Mouse (Mus musculus) heart, embryonic 12.5 days (tissue): ENCODE measurements around the gene Zfp148. TPM values are rescaled to one million over a fixed set of nuclear protein-coding genes. Genes with fewer than 3 reads are reported as not detected.
"Not testable (repeated sequence)": the region's sequence is repeated elsewhere in the genome, so short reads cannot be mapped to it uniquely, and the experiment has no call there.

Source experiments
- ATAC-seq: fragments of 200-750 bp; cut with Nextera tagmentation; 2 replicates; pipeline ENCODE4 v1.8.0; 2017; ENCODE audit warnings: moderate TSS enrichment, moderate library complexity; ENCODE audit not compliant: insufficient number of reproducible peaks, low FRiP score
- H3K27ac ChIP-seq: fragments of 300-500 bp; sonication (generic); 2 replicates; pipeline ENCODE4 v1.5.1; 2016; ENCODE audit warnings: mild to moderate bottlenecking, moderate library complexity; ENCODE audit not compliant: poor library complexity, severe bottlenecking
- H3K27me3 ChIP-seq: fragments of 300-500 bp; sonication (generic); replicated peaks from 2 replicates; pipeline ENCODE4 v1.6.1; 2016; ENCODE audit warnings: mild to moderate bottlenecking, moderate library complexity
- H3K36me3 ChIP-seq: fragments of 300-500 bp; sonication (generic); 2 replicates; pipeline ENCODE4 v1.6.1; 2016; ENCODE audit warnings: mild to moderate bottlenecking, moderate library complexity
- H3K4me1 ChIP-seq: fragments of 300-500 bp; sonication (generic); replicated peaks from 2 replicates; pipeline ENCODE4 v1.6.1; 2016; ENCODE audit warnings: mild to moderate bottlenecking
- H3K4me2 ChIP-seq: fragments of 300-500 bp; sonication (generic); 2 replicates; pipeline ENCODE4 v1.6.1; 2016; ENCODE audit warnings: mild to moderate bottlenecking, moderate library complexity
- H3K4me3 ChIP-seq: fragments of 300-500 bp; sonication (generic); 2 replicates; pipeline ENCODE4 v1.5.1; 2016; ENCODE audit warnings: mild to moderate bottlenecking
- H3K9ac ChIP-seq: fragments of 300-500 bp; sonication (generic); 2 replicates; pipeline ENCODE4 v1.6.1; 2016; ENCODE audit warnings: mild to moderate bottlenecking, moderate library complexity
- H3K9me3 ChIP-seq: fragments of 300-500 bp; sonication (generic); replicated peaks from 2 replicates; pipeline ENCODE4 v1.6.1; 2016; ENCODE audit warnings: mild to moderate bottlenecking, moderate library complexity
- WGBS: fragments of 180-500 bp; shearing (Covaris S2); methylation state at CpG from one replicate; pipeline ENCODE4 v1.1.7; 2016; 5-methylcytosine and 5-hydroxymethylcytosine counted together
- polyA plus RNA-seq: library from polyadenylated mRNA; unstranded; fragments of >200 nt; fragmentation: Nextera tagmentation; extraction: Ambion mirVana; gene quantifications from 2 replicates; pipeline ENCODE4 v1.2.1, GENCODE M21; 2016

Gene Zfp148
- polyA plus RNA-seq, 1 experiment from 2014 or later, result 46.5 TPM

DNA sequence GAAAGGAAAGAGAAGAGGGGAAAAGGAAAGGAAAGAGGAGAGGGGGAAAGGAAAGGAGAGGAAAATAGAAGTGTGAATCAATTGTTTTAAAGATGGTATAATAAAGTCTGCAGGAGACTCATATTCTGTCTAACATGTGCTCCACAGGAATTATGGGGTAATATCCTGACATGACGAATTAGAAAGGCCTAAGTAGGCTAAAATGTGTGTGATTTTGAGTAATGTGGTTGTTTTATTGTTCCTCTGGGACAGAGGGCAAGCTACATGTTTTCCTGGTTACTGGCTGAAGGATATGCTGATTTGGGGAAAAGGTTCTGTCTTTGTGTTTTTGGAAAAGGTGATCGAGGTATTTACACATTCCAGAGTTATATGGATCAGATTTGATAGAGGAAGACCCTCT lies 128.6 kb downstream of the Zfp148 start:
- 85% methylated on average over 2 of the region's 2 CpGs for WGBS
- not testable (repeated sequence) for H3K27me3 ChIP-seq

DNA sequence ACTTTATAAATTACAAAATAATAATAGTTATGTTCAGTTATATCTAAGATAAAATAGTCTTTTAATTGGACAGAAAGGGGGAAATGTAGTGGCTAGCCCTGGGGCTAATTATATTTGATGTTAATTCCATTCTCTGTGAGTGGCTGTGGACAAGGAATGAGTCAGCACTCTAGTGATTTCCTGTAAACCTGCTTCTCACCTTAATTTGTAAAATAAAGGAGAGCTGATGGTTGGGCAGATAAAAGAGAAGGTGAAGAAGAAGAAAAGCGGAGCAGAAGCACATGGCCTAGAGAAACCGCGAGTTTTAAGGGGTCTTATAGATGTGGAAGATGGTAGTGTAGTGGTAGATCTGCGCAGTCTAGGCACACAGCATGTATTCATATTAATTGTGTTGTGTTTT lies 130.2 kb downstream of the Zfp148 start:
- H3K27me3 ChIP-seq, H3K9ac ChIP-seq, H3K4me3 ChIP-seq, H3K9me3 ChIP-seq, H3K4me1 ChIP-seq, ATAC-seq, H3K4me2 ChIP-seq, H3K36me3 ChIP-seq, H3K27ac ChIP-seq: not testable (repeated sequence)
- 91% methylated on average over 4 of the region's 4 CpGs for WGBS

More for the DNA sequence above, 128.6 kb downstream of the Zfp148 start:
- H3K4me3 ChIP-seq, H3K4me1 ChIP-seq, H3K4me2 ChIP-seq, H3K9ac ChIP-seq, H3K9me3 ChIP-seq, ATAC-seq, H3K27ac ChIP-seq: not testable (repeated sequence)
- peaks cover 11% of the 10 kb centered on the region for H3K36me3 ChIP-seq

DNA sequence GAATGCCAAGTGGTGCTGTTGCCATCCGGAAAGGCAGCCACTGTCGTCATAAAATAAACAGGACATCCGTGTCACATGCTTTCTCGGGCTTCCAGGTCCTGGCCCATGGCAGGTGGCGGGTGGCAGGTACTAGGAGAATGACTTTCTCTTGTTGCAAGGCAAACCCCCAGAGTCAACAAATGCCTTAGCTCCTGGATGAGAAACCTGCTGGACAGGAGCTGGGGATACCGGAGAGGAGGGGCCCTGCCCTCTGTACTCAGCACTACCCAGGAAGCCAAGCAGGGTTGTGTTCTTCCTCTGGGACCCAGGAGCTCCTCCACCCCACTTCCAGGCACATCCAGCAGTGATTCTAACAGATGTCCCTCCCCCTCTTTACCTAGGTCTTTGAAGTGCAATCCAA lies 131.9 kb downstream of the Zfp148 start:
- Histone ChIP-seq H3K4me1 (peaks cover 11% of the 10 kb centered on the region), H3K27me3 (no peaks in the 10 kb centered on the region), H3K4me3 (no peak overlapping the region), H3K36me3 (no peaks in the 10 kb centered on the region), H3K9me3 (no peaks in the 10 kb centered on the region), H3K27ac (no peak overlapping the region), H3K9ac (no peak overlapping the region), H3K4me2 (no peak overlapping the region)
- 64% methylated on average over 6 of the region's 6 CpGs for WGBS
- no peak for ATAC-seq

DNA sequence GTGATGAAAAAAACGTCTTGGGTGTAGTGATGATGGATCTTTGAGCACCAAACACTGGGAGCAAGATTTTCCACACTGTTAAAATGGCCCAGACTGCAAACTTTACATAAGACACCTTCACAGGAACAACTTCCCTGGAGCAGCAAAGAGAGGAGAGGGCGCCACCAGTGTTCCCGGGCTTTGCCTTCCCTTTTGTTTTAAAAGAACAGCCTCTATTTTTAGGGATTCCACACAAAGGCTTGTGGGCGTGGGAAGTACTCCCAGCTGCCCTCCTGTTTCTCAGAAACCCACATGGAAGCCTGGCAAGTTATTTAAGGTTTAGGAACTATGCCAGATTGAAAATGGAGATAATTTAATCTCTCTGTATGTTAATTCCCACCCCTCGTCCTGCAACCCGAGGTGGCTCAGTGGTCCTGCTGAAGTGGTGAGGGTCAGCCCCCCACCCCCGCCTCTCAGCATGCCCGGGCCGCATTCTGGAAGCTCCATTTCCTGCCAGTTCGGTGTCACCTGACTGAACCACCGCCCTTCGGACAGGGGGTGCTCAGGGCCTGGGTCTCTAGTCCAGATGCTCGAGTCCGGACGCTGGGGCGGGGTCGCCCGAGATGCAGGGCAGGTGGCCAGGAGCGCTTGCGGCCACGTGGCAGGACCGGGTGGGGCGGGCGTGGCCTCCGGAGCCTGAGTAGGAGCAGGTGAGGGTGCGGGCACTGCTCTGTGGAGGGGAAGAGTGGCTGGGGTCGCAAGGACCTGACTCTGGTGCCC lies 136.3 kb downstream of the Zfp148 start, which contains the start of gene Slc12a8:
Gene Slc12a8 (plus strand): TSS at position 522 of the 759 bp plus-strand sequence.
- no peak within 1 kb of the TSS for H3K27ac ChIP-seq
- WGBS, result 3% methylated on average over 27 of the region's 27 CpGs
- ATAC-seq, result peak; percentile 67

DNA sequence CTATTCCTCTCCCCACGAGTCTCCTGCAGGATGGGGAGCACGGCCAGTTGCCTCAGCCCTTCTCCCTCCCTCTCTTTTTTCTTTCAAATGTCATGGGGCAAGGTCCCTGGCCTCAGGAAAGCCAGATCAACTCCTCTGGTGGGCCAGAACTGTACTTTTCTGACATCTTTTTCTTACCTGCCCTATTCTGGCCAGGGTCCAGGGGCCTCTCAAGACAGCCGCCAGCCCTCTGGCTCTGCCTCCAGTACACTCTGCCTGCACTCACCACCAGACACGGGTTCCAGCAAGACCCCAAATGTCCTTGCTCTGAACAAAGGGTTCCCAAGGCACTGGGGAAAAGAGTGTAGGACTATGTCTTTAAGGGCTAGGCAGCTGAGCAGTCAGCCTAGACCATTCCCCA lies 137.0 kb downstream of the Zfp148 start:
- peaks cover 16% of the 10 kb centered on the region for H3K4me1 ChIP-seq
- ATAC-seq, result peak; percentile 11; the same call in 1 of the 2 replicates
- H3K4me3 ChIP-seq, result peak overlapping the region; percentile 48; the same call in 1 of the 2 replicates
- H3K9me3 ChIP-seq, result no peaks in the 10 kb centered on the region
- H3K27me3 ChIP-seq, result no peaks in the 10 kb centered on the region
- WGBS, result 18% methylated on average over 4 of the region's 4 CpGs
- H3K36me3 ChIP-seq, result no peaks in the 10 kb centered on the region
- H3K4me2 ChIP-seq, result peak overlapping the region; percentile 89
- H3K27ac ChIP-seq, result no peak overlapping the region
- peak overlapping the region; percentile 62; the same call in 1 of the 2 replicates for H3K9ac ChIP-seq

More for the DNA sequence above, 136.3 kb downstream of the Zfp148 start, which contains the start of gene Slc12a8:
- peaks cover 16% of the 10 kb centered on the region for H3K4me1 ChIP-seq
- no peaks in the 10 kb centered on the region for H3K9me3 ChIP-seq
- H3K4me2 ChIP-seq, result peak within 1 kb of the TSS; percentile 89
- H3K4me3 ChIP-seq, result peak within 1 kb of the TSS; percentile 48
- no peaks in the 10 kb centered on the region for H3K27me3 ChIP-seq
- H3K36me3 ChIP-seq, result no peaks in the 10 kb centered on the region
- H3K9ac ChIP-seq, result peak within 1 kb of the TSS; percentile 62

DNA sequence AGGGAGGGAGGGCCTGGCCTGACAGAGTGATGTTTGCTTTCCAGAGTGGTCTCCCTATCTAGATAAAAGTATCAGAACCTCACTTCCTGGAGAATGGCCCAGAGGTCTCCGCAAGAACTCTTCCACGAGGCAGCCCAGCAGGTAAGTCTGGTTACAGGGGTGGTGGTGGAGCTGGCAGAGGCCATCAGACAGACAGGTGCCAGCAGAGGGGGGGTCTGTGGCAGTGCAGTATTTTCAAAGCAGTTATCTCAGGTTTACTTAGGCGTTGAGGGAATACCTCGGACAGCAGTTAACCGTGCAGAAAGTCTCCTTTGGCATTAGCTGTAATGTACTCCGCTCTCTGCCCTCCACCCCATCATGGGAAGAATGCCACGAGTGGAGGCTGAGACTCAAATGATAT lies 137.6 kb downstream of the Zfp148 start:
- no peak overlapping the region for H3K4me3 ChIP-seq
- H3K9ac ChIP-seq, result no peak overlapping the region
- 46% methylated on average over 7 of the region's 7 CpGs for WGBS

DNA sequence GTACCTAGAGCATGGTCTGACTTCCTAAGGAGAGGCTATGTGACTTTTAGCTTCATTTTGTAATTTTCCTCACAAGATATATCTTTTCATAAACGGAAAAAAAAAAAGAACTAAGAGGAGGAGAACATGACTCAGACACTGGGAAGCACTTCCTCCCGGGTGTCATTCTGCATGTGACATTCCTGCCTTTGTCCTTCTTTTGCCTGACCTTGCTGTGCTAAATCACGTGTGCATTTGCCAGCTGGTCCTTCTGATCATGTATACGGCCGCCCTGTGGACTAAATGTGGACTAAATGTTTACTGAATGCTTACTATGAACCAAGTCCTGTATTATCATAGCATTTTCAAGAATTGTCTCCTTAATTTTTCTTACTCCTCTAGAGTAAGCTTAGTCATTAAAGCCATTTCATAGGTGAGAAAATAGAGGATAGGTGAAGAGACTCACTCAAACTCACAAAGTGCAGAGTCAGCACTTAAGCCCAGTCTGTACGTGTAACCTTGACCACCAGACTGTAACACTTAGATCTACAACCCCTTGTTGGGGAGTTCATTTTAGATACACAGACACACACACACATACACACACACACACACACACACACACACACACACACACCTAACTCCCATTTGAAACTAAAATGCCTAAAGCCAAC lies 139.4 kb downstream of the Zfp148 start:
- no peak for ATAC-seq
- Histone ChIP-seq H3K4me2 (no peak overlapping the region), H3K9ac (no peak overlapping the region), H3K27ac (no peak overlapping the region), H3K27me3 (no peaks in the 10 kb centered on the region), H3K4me1 (peaks cover 16% of the 10 kb centered on the region), H3K4me3 (no peak overlapping the region), H3K9me3 (no peaks in the 10 kb centered on the region), H3K36me3 (no peaks in the 10 kb centered on the region)
- whole genome bisulfite sequencing, result 64% methylated on average over 6 of the region's 6 CpGs

More for the DNA sequence above, 137.6 kb downstream of the Zfp148 start:
- no peaks in the 10 kb centered on the region for H3K36me3 ChIP-seq
- no peaks in the 10 kb centered on the region for H3K27me3 ChIP-seq
- H3K4me1 ChIP-seq, result peaks cover 16% of the 10 kb centered on the region
- H3K4me2 ChIP-seq, result no peak overlapping the region
- no peak for ATAC-seq
- no peak overlapping the region for H3K27ac ChIP-seq
- H3K9me3 ChIP-seq, result no peaks in the 10 kb centered on the region

DNA sequence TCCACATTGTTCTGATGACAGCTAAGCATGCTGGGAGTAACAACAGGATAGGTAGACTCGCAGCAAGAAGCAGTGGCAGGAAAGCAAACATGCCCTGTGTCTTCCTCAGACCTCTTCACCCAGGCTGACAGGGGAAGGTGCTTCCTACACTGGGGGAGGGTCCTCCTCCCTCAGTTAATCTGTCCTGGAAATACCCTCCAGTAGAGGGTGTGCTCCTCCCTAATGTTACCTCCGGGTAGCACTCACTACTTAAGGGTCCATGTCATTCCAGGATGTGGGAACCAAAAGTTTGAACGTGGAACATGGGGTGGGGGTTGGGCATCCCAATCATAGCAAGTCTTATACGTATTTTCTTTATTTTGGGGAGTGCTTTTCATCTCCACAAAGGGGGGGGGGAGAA lies 141.9 kb downstream of the Zfp148 start:
- Histone ChIP-seq H3K36me3 (no peaks in the 10 kb centered on the region), H3K27me3 (no peaks in the 10 kb centered on the region), H3K4me1 (peaks cover 5% of the 10 kb centered on the region), H3K9me3 (no peaks in the 10 kb centered on the region), H3K27ac (no peak overlapping the region), H3K4me2 (no peak overlapping the region), H3K9ac (no peak overlapping the region), H3K4me3 (no peak overlapping the region)
- 40% methylated on average over 4 of the region's 4 CpGs for WGBS
- no peak for ATAC-seq

DNA sequence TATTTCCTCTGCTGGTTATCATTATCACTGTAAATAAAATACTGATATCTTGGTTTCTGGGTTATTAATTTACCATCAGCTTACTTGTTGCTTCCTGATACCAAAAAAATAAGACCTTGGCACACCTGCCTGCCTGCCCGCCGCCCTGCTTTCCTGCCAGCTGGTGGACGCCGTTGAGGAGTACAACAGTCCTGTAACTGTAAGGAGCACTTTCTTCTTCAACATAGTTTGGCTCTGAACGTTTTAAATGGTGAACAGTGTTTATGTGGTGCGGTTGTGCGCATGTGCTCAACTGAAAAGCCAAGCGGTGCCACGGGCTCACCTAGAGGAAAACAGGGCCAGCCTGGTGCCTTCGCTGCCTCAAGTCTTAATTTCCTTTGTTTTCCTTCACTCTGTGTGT lies 142.9 kb downstream of the Zfp148 start:
- Histone ChIP-seq H3K27me3 (no peaks in the 10 kb centered on the region), H3K36me3 (no peaks in the 10 kb centered on the region), H3K4me3 (no peak overlapping the region), H3K4me2 (no peak overlapping the region), H3K9ac (no peak overlapping the region), H3K9me3 (peaks cover 6% of the 10 kb centered on the region), H3K27ac (no peak overlapping the region), H3K4me1 (no peaks in the 10 kb centered on the region)
- no peak for ATAC-seq
- 80% methylated on average over 10 of the region's 10 CpGs for WGBS

DNA sequence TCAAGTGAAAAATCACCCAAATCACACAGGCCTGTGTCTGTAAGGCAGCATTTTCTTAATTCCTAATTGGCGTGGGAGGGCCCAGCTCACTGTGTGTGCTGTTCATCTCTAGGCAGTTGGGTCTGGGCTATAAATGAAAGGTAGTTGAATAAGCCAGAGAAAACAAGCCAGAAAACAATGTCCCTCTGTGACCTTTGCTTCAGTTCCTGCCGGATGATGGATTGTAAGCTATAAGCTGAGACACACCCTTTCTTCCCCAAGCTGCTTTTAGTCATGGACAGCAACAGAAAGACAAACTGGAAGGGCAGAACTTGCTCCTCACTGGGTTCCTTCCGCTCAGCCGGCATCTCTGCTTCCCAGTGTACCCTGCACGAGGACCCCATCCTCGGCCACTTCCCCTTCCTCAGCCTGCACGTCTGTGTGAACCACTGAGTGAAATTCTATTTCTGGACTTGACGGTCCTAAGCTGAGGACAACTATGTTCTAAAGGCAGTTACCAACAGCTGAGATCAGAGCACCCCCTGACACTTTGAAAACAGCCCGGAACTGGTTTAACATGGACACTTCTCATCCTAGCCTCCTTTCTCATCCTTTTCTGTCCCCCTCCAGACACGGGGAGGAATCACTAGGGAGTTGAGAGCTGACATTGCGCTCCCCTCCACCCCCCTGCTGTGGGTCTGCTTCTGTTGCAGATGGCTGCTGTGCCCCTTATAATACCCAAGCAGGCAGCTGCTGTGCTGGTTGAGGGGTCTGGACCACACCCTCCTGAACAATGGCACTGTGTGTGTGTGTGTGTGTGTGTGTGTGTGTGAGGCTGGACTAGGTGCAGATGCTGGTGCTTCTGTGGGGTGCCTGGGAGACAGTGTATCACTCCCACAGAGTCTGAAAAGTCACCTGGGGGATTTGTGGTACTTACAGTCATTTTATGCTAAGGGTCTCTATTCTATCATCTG lies 149.1 kb downstream of the Zfp148 start:
- H3K9ac ChIP-seq, result no peak overlapping the region
- peaks cover 6% of the 10 kb centered on the region for H3K9me3 ChIP-seq
- no peak overlapping the region for H3K4me3 ChIP-seq
- 63% methylated on average over 11 of the region's 11 CpGs for WGBS
- H3K27ac ChIP-seq, result no peak overlapping the region
- no peaks in the 10 kb centered on the region for H3K27me3 ChIP-seq
- H3K36me3 ChIP-seq, result no peaks in the 10 kb centered on the region
- H3K4me2 ChIP-seq, result no peak overlapping the region
- peaks cover 8% of the 10 kb centered on the region; the same call in 1 of the 2 replicates for H3K4me1 ChIP-seq
- ATAC-seq, result no peak

DNA sequence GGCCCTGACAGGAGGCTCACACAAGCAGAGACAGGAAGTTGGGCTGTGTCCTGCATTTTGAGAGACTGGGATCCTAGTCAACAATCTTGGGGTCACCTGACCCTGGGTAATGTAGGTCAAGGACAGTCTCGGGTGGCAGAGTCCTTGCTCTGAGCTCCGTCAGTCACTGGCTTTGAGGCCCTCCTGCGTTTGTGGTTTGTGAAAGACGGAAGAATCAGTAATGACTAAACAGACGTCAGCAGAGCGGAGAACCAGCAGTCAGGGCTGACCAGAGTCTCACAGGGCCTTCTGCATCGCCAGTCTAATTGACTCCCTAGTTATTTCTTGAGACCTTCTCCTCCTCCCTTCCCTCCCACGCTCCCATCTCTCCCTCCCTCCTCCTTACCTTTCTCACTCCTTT lies 150.5 kb downstream of the Zfp148 start:
- 74% methylated on average over 8 of the region's 8 CpGs for WGBS

More for the DNA sequence above, 150.5 kb downstream of the Zfp148 start:
- ATAC-seq, result no peak
- Histone ChIP-seq H3K9ac (no peak overlapping the region), H3K36me3 (no peaks in the 10 kb centered on the region), H3K27me3 (no peaks in the 10 kb centered on the region), H3K4me2 (no peak overlapping the region), H3K4me3 (no peak overlapping the region), H3K27ac (no peak overlapping the region), H3K4me1 (peaks cover 8% of the 10 kb centered on the region; the same call in 1 of the 2 replicates), H3K9me3 (peaks cover 6% of the 10 kb centered on the region)
